ENCODE assay signal across 8 mouse cellular contexts in the genomic region with DNA sequence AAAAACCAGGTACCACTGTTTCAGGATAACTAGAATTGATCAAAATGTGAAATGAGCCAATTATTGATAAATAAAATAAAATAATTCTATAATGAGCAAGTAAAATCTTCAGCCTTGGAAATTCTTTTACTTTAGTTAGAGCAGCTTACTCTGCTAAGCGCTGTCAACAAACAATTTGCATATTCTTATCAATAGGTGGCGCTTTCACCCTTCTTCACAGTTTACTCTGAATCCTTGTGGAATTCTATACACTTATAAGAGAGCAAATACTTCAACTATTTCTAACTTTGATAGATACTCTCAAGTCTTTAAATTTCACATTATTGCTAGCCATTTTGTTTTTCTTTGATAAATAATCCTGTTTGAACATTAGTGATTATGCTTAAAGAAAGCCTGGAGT.
DNase-seq lines count a peak whose midpoint lies in the region; ATAC-seq lines count a peak whose summit lies in the region.
"Had no signal": no experiment of that assay in that cellular context is flagged by ENCODE, and none has a peak within 500 bp of the region (broad histone marks: within the 10 kb centered on the region; RNA-seq: fewer than 3 reads in every experiment).

No protein-coding gene starts in this region.

- WGBS in kidney, embryonic 14.5 days = 8% methylated on average over 2 of the region's 2 CpGs

- no peak overlapping the region for H3K27ac ChIP-seq in kidney, embryonic 14.5 days (ENCODE audit: low read depth, low read length)
- H3K27ac ChIP-seq: heart, embryonic 15.5 days had no signal

- no peaks in the 10 kb centered on the region for H3K9me3 ChIP-seq in kidney, embryonic 14.5 days (ENCODE audit: control insufficient read depth, low read length)
- H3K9me3 ChIP-seq: heart, embryonic 15.5 days had no signal

- no peak overlapping the region for H3K4me2 ChIP-seq in kidney, embryonic 14.5 days (replicated peaks; ENCODE audit: low read depth, low read length)
- H3K4me2 ChIP-seq: heart, embryonic 15.5 days had no signal

- ATAC-seq in kidney, embryonic 14.5 days (ENCODE audit: low FRiP score, low TSS enrichment) = no peak; the same call in 1 of the 2 replicates

- no peaks in the 10 kb centered on the region for H3K4me1 ChIP-seq in kidney, embryonic 14.5 days (ENCODE audit: control insufficient read depth, insufficient read depth, low read length)
- H3K4me1 ChIP-seq: heart, embryonic 15.5 days had no signal

- no peak overlapping the region for H3K4me3 ChIP-seq in kidney, embryonic 14.5 days (ENCODE audit: low read length)
- H3K4me3 ChIP-seq: heart, embryonic 15.5 days had no signal

- DNase-seq in kidney, postnatal 10 days = peak; percentile 7
- peak; percentile 54 for DNase-seq in NIH3T3 (ENCODE audit: low read depth)
- DNase-seq in embryo, embryonic 10 days (ENCODE audit: low spot score) = peak; percentile 51
- DNase-seq in mesoderm, embryonic 11.5 days (ENCODE audit: low read depth, low spot score) = peak; percentile 19
- no peak for DNase-seq in urinary bladder, postnatal 10 days (ENCODE audit: low spot score)
- DNase-seq in thymus, postnatal 25 days = no peak

- no peaks in the 10 kb centered on the region for H3K27me3 ChIP-seq in kidney, embryonic 14.5 days (ENCODE audit: control insufficient read depth, insufficient read depth, low read length)
- H3K27me3 ChIP-seq: heart, embryonic 15.5 days had no signal

- H3K36me3 ChIP-seq in kidney, embryonic 14.5 days (ENCODE audit: control insufficient read depth, insufficient read depth, low read length) = no peaks in the 10 kb centered on the region
- H3K36me3 ChIP-seq: heart, embryonic 15.5 days had no signal

- H3K9ac ChIP-seq in kidney, embryonic 14.5 days (ENCODE audit: low read depth, low read length) = no peak overlapping the region
- H3K9ac ChIP-seq: heart, embryonic 15.5 days had no signal

Comparison
In these comparisons a context has a peak if more than half of its experiments do, and no peak if none do; other contexts are left out.
1. DNase-seq: peak in kidney, postnatal 10 days (single experiment), NIH3T3 (single experiment), embryo, embryonic 10 days (single experiment) and mesoderm, embryonic 11.5 days (single experiment); none in urinary bladder, postnatal 10 days (single experiment) and thymus, postnatal 25 days (single experiment).